Mouse (Mus musculus) liver, embryonic 14.5 days (tissue): ENCODE data around the gene Cbx4. TPM values are rescaled to one million over a fixed set of nuclear protein-coding genes. Genes with fewer than 3 reads are reported as not detected.

Experiments used
- ATAC-seq: fragments of 200-750 bp; cut with Nextera tagmentation; 2 replicates; pipeline ENCODE4 v1.8.0; 2017; ENCODE audit warnings: moderate number of reproducible peaks, mild to moderate bottlenecking, moderate library complexity; ENCODE audit not compliant: insufficient read depth
- DNase-seq, 3 experiments: peaks; one replicate each; pipeline ENCODE4 v3.0.0-alpha.2; 2012 to 2013; ENCODE audit warnings: low read depth in 3 of 3, low spot score in 3 of 3
- H3K27ac ChIP-seq: fragments of 300-500 bp; sonication (generic); 2 replicates; pipeline ENCODE4 v1.5.1; 2014; ENCODE audit warnings: moderate library complexity, mild to moderate bottlenecking, control low read depth, inconsistent platforms
- H3K27me3 ChIP-seq: fragments of 300-500 bp; sonication (generic); 2 replicates; pipeline ENCODE4 v1.6.1; 2014; ENCODE audit warnings: mild to moderate bottlenecking, low read length, moderate library complexity; ENCODE audit not compliant: control insufficient read depth, insufficient read depth
- H3K36me3 ChIP-seq: fragments of 300-500 bp; sonication (generic); replicated peaks from 2 replicates; pipeline ENCODE4 v1.6.1; 2014; ENCODE audit warnings: low read depth; ENCODE audit not compliant: control insufficient read depth, insufficient read depth
- H3K4me1 ChIP-seq, 2 experiments: fragments of 200-500 bp in 1 of 2; fragments of 300-500 bp in 1 of 2; sonication (generic) in 1 of 2; replicated peaks; 2 replicates each; pipeline ENCODE4 v1.6.1; 2012 to 2014; ENCODE audit warnings: antibody characterized with exemption in 1 of 2, inconsistent platforms in 1 of 2, low read length in 1 of 2; ENCODE audit not compliant: control insufficient read depth in 2 of 2, insufficient read depth in 2 of 2
- H3K4me2 ChIP-seq: fragments of 300-500 bp; sonication (generic); 2 replicates; pipeline ENCODE4 v1.6.1; 2014; ENCODE audit warnings: low read depth, mild to moderate bottlenecking, control low read depth, moderate library complexity
- H3K4me3 ChIP-seq, 2 experiments: fragments of 200-500 bp in 1 of 2; fragments of 300-500 bp in 1 of 2; sonication (generic) in 1 of 2; 2 replicates each; pipeline ENCODE4 v1.5.1; 2012 to 2014; ENCODE audit warnings: low read depth in 2 of 2, low read length in 2 of 2, mild to moderate bottlenecking in 2 of 2, control low read depth in 1 of 2, inconsistent platforms in 1 of 2, moderate library complexity in 1 of 2; ENCODE audit not compliant: insufficient read depth in 1 of 2
- H3K9ac ChIP-seq: fragments of 300-500 bp; sonication (generic); replicated peaks from 2 replicates; pipeline ENCODE4 v1.6.1; 2014; ENCODE audit warnings: mild to moderate bottlenecking, control low read depth, moderate library complexity
- H3K9me3 ChIP-seq: fragments of 300-500 bp; sonication (generic); 2 replicates; pipeline ENCODE4 v1.6.1; 2016; ENCODE audit warnings: low read length, mixed read lengths; ENCODE audit not compliant: control insufficient read depth
- CTCF ChIP-seq: IDR thresholded peaks from 2 replicates; pipeline ENCODE4 v1.5.1; 2016; ENCODE audit warnings: antibody characterized with exemption, low read depth, control low read depth
- EP300 ChIP-seq: IDR thresholded peaks from 2 replicates; pipeline ENCODE4 v1.6.1; 2016; ENCODE audit warnings: antibody characterized with exemption, low read depth
- WGBS: fragments of 180-500 bp; shearing (Covaris S2); extraction: QIAGEN DNeasy Blood & Tissue Kit; methylation state at CpG from one replicate; pipeline ENCODE4 v1.1.7; 2014; ENCODE audit not compliant: insufficient replicate concordance; 5-methylcytosine and 5-hydroxymethylcytosine counted together
- polyA plus RNA-seq, 2 experiments: library from polyadenylated mRNA; depleted of rRNA in 1 of 2; stranded (reverse) in 1 of 2; unstranded in 1 of 2; fragments of >200 nt; fragmentation: Nextera tagmentation in 1 of 2; extraction: Ambion mirVana in 1 of 2; gene quantifications; 2 replicates each; pipeline versions ENCODE4 v1.2.1 to v1.2.3; 2012 to 2014

The Cbx4 gene
- polyA plus RNA-seq, 2 experiments: 1.6 to 3.3 TPM

- Histone ChIP-seq H3K9me3 (no peaks in the 10 kb centered on the region), H3K4me3 (no peak overlapping the region), H3K27me3 (no peaks in the 10 kb centered on the region), H3K9ac (no peak overlapping the region), H3K27ac (no peak overlapping the region), H3K4me2 (no peak overlapping the region), H3K4me1 (peaks cover 0 to 4% of the 10 kb centered on the region in 2 experiments; a peak in 2 of 4 replicates), H3K36me3 (no peaks in the 10 kb centered on the region)
- DNase-seq (no peak), ATAC-seq (no peak)
- WGBS: 17% methylated on average over 5 of the region's 5 CpGs
- TF ChIP-seq CTCF (no peak), EP300 (no peak)
Measured at GRCm38 (mm10) chr11:119075805-119076204, 10.2 kb downstream of the Cbx4 start.

GRCm38 (mm10) chr11:119073876-119074433, 12.1 kb downstream of the Cbx4 start:
- H3K27ac ChIP-seq: no peak overlapping the region
- TF ChIP-seq EP300: no peak
- TF ChIP-seq CTCF: no peak
- H3K9me3 ChIP-seq: no peaks in the 10 kb centered on the region
- no peak overlapping the region for H3K9ac ChIP-seq
- H3K4me1 ChIP-seq: peaks cover 0 to 4% of the 10 kb centered on the region in 2 experiments; a peak in 2 of 4 replicates
- no peak overlapping the region for H3K4me3 ChIP-seq
- no peak overlapping the region for H3K4me2 ChIP-seq
- WGBS: 56% methylated on average over 6 of the region's 6 CpGs
- no peak for ATAC-seq
- H3K36me3 ChIP-seq: no peaks in the 10 kb centered on the region
- H3K27me3 ChIP-seq: no peaks in the 10 kb centered on the region
- no peak for DNase-seq

GRCm38 (mm10) chr11:119072986-119073385, 13.0 kb downstream of the Cbx4 start:
- DNase-seq (no peak), ATAC-seq (no peak)
- H3K4me2 ChIP-seq: no peak overlapping the region
- WGBS: 58% methylated on average over 6 of the region's 6 CpGs
- H3K36me3 ChIP-seq: no peaks in the 10 kb centered on the region
- no peak overlapping the region for H3K9ac ChIP-seq
- H3K27ac ChIP-seq: no peak overlapping the region
- H3K9me3 ChIP-seq: no peaks in the 10 kb centered on the region
- no peak overlapping the region for H3K4me3 ChIP-seq
- no peaks in the 10 kb centered on the region; a peak in 1 of 4 replicates for H3K4me1 ChIP-seq
- no peaks in the 10 kb centered on the region for H3K27me3 ChIP-seq
- TF ChIP-seq CTCF (no peak), EP300 (no peak)

GRCm38 (mm10) chr11:119072239-119072638, 13.8 kb downstream of the Cbx4 start:
- H3K9me3 ChIP-seq: no peaks in the 10 kb centered on the region
- DNase-seq: no peak
- 57% methylated on average over 7 of the region's 7 CpGs for WGBS
- H3K36me3 ChIP-seq: no peaks in the 10 kb centered on the region
- H3K4me3 ChIP-seq: no peak overlapping the region
- H3K4me1 ChIP-seq: no peaks in the 10 kb centered on the region; a peak in 1 of 4 replicates
- no peak overlapping the region for H3K9ac ChIP-seq
- no peak overlapping the region for H3K27ac ChIP-seq
- no peaks in the 10 kb centered on the region for H3K27me3 ChIP-seq
- ATAC-seq: no peak
- TF ChIP-seq CTCF (no peak), EP300 (no peak)
- H3K4me2 ChIP-seq: no peak overlapping the region

GRCm38 (mm10) chr11:119066841-119067240, 19.2 kb downstream of the Cbx4 start:
- ATAC-seq (no peak), DNase-seq (no peak)
- TF ChIP-seq EP300 (no peak), CTCF (no peak)
- H3K9me3 ChIP-seq: no peaks in the 10 kb centered on the region
- H3K4me2 ChIP-seq: no peak overlapping the region
- 76% methylated on average over 8 of the region's 8 CpGs for WGBS
- no peaks in the 10 kb centered on the region for H3K36me3 ChIP-seq
- no peak overlapping the region for H3K27ac ChIP-seq
- H3K4me3 ChIP-seq: no peak overlapping the region
- H3K9ac ChIP-seq: no peak overlapping the region
- H3K4me1 ChIP-seq: no peaks in the 10 kb centered on the region
- H3K27me3 ChIP-seq: no peaks in the 10 kb centered on the region; the same call in 1 of the 2 replicates
